ENCODE assay signal across 14 mouse cellular contexts in the genomic region with DNA sequence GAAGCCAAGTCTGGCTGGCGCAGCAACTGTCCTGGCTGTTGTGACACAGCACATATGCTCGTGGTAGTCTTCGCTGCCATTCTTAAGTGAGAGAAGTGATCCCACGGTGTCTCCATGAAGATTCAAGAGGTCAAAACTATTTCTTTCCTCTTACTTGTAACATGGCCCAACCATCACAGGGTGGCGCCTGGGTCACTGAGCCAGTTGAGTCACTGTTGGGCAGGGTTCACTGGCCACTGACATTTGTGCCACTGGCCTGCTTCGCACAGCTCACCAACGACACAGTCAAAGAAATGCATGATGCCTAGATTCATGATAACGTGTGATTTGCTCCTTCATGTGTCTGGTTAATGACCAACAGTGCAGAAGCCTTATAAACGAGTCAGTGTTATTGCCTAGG.
DNase-seq lines count a peak whose midpoint lies in the region; ATAC-seq and TF ChIP-seq lines count a peak whose summit lies in the region.
"Had no signal": no experiment of that assay in that cellular context is flagged by ENCODE, and none has a peak within 500 bp of the region (broad histone marks: within the 10 kb centered on the region; RNA-seq: fewer than 3 reads in every experiment).

No protein-coding gene starts in this region.

- H3K4me1 ChIP-seq in lung, embryonic 14.5 days (ENCODE audit: insufficient read depth), result 0 out of 2 replicates have a peak, but pooled peaks cover 3% of the 10 kb centered on the region
- H3K4me1 ChIP-seq: forebrain, embryonic 12.5 days; lung, embryonic 15.5 days; midbrain, embryonic 12.5 days had no signal

- peak; percentile 6 to 24 for DNase-seq in cerebellum, postnatal 14 days
- DNase-seq in cerebellum, adult 9-10 months, result no peak
- peak; percentile 11 for DNase-seq in kidney, adult 18-20 months
- DNase-seq in kidney, postnatal 14 days, result no peak
- no peak for DNase-seq in lung, embryonic 14.5 days
- no peak for DNase-seq in lung, postnatal 25 days (ENCODE audit: low spot score)
- DNase-seq in adipocyte (ENCODE audit: low spot score), result peak; percentile 73
- no peak for DNase-seq in right cerebral cortex, postnatal 14 days
- DNase-seq: cerebellum, postnatal 36 days; heart, postnatal 14 days had no signal

- H3K4me3 ChIP-seq in lung, embryonic 14.5 days (ENCODE audit: low read depth, low read length), result no peak overlapping the region
- H3K4me3 ChIP-seq: forebrain, embryonic 12.5 days; lung, embryonic 15.5 days; midbrain, embryonic 12.5 days; stomach, embryonic 15.5 days had no signal

- no peak overlapping the region for H3K4me2 ChIP-seq in lung, embryonic 14.5 days
- H3K4me2 ChIP-seq: forebrain, embryonic 12.5 days; lung, embryonic 15.5 days; midbrain, embryonic 12.5 days; stomach, embryonic 15.5 days had no signal

- WGBS in lung, embryonic 14.5 days, result 73% methylated on average over 9 of the region's 9 CpGs

- H3K9ac ChIP-seq in lung, embryonic 14.5 days, result no peak overlapping the region
- H3K9ac ChIP-seq: forebrain, embryonic 12.5 days; lung, embryonic 15.5 days; midbrain, embryonic 12.5 days; stomach, embryonic 15.5 days had no signal

- H3K9me3 ChIP-seq in lung, embryonic 14.5 days (ENCODE audit: low read depth, low read length), result no peaks in the 10 kb centered on the region
- H3K9me3 ChIP-seq: forebrain, embryonic 12.5 days; lung, embryonic 15.5 days; midbrain, embryonic 12.5 days; stomach, embryonic 15.5 days had no signal

- peak; percentile 6; the same call in 1 of the 2 replicates for TF ChIP-seq CTCF in lung, embryonic 14.5 days (IDR thresholded peaks at IDR 0.05; ENCODE audit: low read depth)

- H3K36me3 ChIP-seq in lung, embryonic 14.5 days (ENCODE audit: insufficient read depth), result no peaks in the 10 kb centered on the region
- H3K36me3 ChIP-seq: forebrain, embryonic 12.5 days; lung, embryonic 15.5 days; midbrain, embryonic 12.5 days; stomach, embryonic 15.5 days had no signal

- no peak overlapping the region for H3K27ac ChIP-seq in lung, embryonic 14.5 days (ENCODE audit: low read depth)
- H3K27ac ChIP-seq: forebrain, embryonic 12.5 days; lung, embryonic 15.5 days; midbrain, embryonic 12.5 days; stomach, embryonic 15.5 days had no signal

- H3K27me3 ChIP-seq in lung, embryonic 14.5 days (ENCODE audit: insufficient read depth, low read length), result no peaks in the 10 kb centered on the region
- H3K27me3 ChIP-seq: forebrain, embryonic 12.5 days; lung, embryonic 15.5 days; stomach, embryonic 15.5 days had no signal

- no peak for ATAC-seq in lung, embryonic 14.5 days (ENCODE audit: insufficient read depth)

Comparison
In these comparisons a context has a peak if more than half of its experiments do, and no peak if none do; other contexts are left out.
1. DNase-seq: peak in cerebellum, postnatal 14 days (2 of 2), kidney, adult 18-20 months (single experiment) and adipocyte (single experiment); none in cerebellum, adult 9-10 months (single experiment), kidney, postnatal 14 days (single experiment), lung, embryonic 14.5 days (single experiment), lung, postnatal 25 days (single experiment) and right cerebral cortex, postnatal 14 days (single experiment).